ENCODE assay signal across 26 mouse cellular contexts in the genomic region with DNA sequence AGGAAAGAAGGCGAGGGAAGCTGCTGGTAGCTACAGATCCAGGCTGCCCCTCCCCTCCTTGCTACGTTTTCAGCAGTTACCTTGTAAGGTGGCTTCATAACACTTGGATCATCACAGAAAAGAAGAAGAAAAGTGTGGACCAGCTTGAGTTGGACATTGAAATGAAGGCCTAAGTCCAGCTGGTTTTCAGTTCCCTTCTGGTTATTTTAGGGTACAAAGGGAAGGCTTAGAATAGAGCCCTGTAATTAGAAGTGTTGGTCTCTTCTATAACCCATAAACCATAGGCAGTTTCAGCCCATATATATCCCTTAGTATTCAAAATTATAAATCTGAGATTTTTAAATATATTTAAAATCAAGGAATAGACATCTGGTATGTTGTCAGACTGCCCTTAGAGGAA.
"Had no signal": no experiment of that assay in that cellular context is flagged by ENCODE, and none has a peak within 500 bp of the region (broad histone marks: within the 10 kb centered on the region; RNA-seq: fewer than 3 reads in every experiment).

No protein-coding gene starts in this region.

- H3K9ac ChIP-seq: hindbrain, embryonic 12.5 days; hindbrain, embryonic 14.5 days; intestine, embryonic 15.5 days; kidney, embryonic 15.5 days; limb, embryonic 13.5 days; limb, embryonic 15.5 days; liver, embryonic 12.5 days; liver, embryonic 14.5 days had no signal

- H3K4me3 ChIP-seq: heart, adult 2 months; hindbrain, embryonic 10.5 days; hindbrain, embryonic 12.5 days; intestine, embryonic 15.5 days; kidney, embryonic 15.5 days; limb, embryonic 13.5 days; limb, embryonic 15.5 days; liver, embryonic 12.5 days had no signal

- H3K4me2 ChIP-seq: heart, embryonic 11.5 days; hindbrain, embryonic 12.5 days; hindbrain, embryonic 14.5 days; intestine, embryonic 15.5 days; kidney, embryonic 15.5 days; limb, embryonic 13.5 days; limb, embryonic 15.5 days; liver, embryonic 12.5 days had no signal

- H3K9me3 ChIP-seq: hindbrain, embryonic 10.5 days; hindbrain, embryonic 12.5 days; intestine, embryonic 15.5 days; kidney, embryonic 15.5 days; limb, embryonic 13.5 days; limb, embryonic 15.5 days; liver, embryonic 12.5 days had no signal

- H3K4me1 ChIP-seq: hindbrain, embryonic 10.5 days; hindbrain, embryonic 12.5 days; intestine, embryonic 15.5 days; limb, embryonic 13.5 days; limb, embryonic 15.5 days had no signal

- ATAC-seq: hindbrain, embryonic 16.5 days; inflammation-experienced regulatory T-cells, adult 6 months; intestine, embryonic 15.5 days; intestine, postnatal 0 days; liver, embryonic 12.5 days had no signal

- H3K27ac ChIP-seq: heart, adult 2 months; hindbrain, embryonic 10.5 days; hindbrain, embryonic 12.5 days; hindbrain, embryonic 14.5 days; intestine, embryonic 15.5 days; kidney, embryonic 15.5 days; kidney, postnatal 0 days; limb, embryonic 13.5 days; limb, embryonic 15.5 days; liver, embryonic 12.5 days; liver, embryonic 14.5 days had no signal

- H3K27me3 ChIP-seq: hindbrain, embryonic 12.5 days; intestine, embryonic 15.5 days; kidney, embryonic 15.5 days; limb, embryonic 13.5 days; limb, embryonic 15.5 days; liver, embryonic 12.5 days had no signal

- DNase-seq: gastrocnemius, postnatal 14 days; gastrocnemius, postnatal 36 days; heart, adult 2 months; heart, postnatal 10 days; heart, postnatal 4 days; kidney, adult 2 months; kidney, adult 9 months; kidney, postnatal 14 days; kidney, postnatal 36 days; layer of hippocampus, adult 9-11 months; layer of hippocampus, postnatal 36 days; left cerebral cortex, postnatal 4 days had no signal
